Mouse (Mus musculus): ENCODE measurements around the gene Fam189a1. TPM values are rescaled to one million over a fixed set of nuclear protein-coding genes. Genes with fewer than 3 reads are reported as not detected.

Gene Fam189a1
- total RNA-seq (2022): 10 to 100 TPM; 48.6 to 70.5 (median 61.7) TPM

DNA sequence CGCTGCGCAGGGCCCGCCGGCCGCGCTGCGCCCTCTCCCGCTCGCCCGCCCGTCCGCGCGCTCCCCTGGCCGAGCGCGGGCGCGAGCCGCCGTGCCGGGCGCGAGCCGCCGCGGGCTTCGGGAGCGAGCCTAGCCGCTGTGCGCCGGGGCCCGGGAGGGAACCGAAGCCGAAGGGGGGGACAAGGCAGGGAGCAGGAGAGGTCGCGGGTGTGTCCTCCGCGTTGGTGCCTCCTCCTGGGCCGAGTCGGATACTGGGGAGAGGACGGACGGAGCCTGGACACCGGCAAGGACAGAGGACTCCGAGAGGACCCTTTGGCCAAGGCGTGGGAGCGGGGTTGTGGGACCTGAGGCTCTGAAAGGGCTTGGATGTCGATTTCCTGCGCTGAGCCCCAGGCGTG is at the start of gene Fam189a1:
Gene Fam189a1 (minus strand): TSS at position 57 of the 398 bp plus-strand sequence.
- DNase-seq (ENCODE audit: low spot score in 2 of 2): no peak

GRCm38 (mm10) chr7:65206021-65206420 is 49.7 kb upstream of the Fam189a1 start:
- DNase-seq (ENCODE audit: low spot score in 2 of 2): no peak

GRCm38 (mm10) chr7:65202719-65203118 is 46.3 kb upstream of the Fam189a1 start:
- DNase-seq (ENCODE audit: low spot score in 2 of 2): no peak

DNA sequence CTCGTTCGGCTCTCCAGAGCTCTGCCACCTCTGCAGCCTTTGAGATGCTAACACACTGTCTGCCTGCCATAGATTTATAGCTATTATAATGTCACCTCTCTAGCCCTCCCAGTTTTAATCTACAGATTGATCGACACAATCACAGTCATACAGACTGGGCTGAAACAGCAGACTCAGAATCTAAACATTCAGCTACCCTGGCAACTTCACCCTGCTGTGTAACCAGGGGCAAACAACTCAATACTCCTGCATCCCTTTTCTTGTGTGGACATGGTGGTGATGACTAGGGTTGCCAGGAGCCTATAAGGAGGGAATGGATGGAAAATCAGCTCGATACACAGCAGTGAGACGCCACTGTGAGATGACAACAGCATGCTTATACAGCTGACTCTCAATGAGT is 24.3 kb upstream of the Fam189a1 start:
- no peak for DNase-seq (ENCODE audit: low spot score in 2 of 2)

- no peak for DNase-seq (ENCODE audit: low spot score in 2 of 2)
These were observed 14.4 kb upstream of the Fam189a1 start for GRCm38 (mm10) chr7:65170762-65171161.

DNA sequence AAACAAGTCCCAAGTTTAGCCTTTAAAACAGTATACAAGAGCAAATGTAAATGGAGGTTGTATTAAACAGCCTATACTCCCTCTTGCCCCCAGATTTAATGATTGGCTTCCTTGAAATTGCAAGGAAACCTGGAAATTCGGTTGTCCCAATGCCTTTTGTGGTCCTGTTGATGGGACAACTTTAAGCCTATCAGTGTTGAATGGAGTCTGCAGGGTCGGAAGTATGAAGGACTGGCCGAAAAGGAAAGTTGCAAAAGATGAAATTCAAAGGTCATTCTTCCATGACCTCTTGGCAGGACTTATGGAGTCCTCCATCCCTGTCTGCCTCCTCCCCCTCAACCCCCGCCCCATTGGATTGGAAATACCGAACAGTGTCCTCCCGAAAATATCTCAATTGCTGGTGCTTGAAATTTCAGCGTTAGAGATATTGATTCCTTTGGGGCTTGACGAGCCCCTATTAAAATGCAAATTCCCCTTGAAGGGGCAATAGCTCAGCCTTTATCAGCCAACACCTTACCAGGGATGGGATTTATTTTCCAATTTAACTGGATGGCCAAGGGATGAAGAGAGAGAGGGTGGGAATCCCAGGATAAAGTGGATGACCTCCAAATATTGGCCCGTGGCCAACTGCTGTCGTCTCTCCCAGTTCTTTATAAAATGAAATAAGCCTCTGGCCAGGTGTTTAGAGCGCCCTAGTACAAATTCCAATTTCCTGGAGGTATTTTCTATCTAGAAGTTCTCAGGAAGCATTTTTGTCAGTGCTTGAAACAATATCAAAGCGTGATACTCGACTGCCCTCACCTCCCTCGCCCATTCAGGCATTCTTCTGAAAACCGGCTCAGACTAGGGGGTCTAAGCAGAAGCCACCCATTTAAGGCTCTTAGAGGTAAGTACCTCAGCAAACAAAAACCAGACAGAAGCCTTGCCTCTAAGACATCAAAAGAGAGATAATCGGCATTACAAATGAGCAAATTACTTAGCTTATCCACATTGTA is 958 bp upstream of the Fam189a1 start:
- no peak for DNase-seq (ENCODE audit: low spot score in 2 of 2)

GRCm38 (mm10) chr7:65155628-65156513 is 499 bp downstream of the Fam189a1 start:
- peak in 1 of 2 experiments; percentile 44 for DNase-seq (ENCODE audit: low spot score in 2 of 2)

DNA sequence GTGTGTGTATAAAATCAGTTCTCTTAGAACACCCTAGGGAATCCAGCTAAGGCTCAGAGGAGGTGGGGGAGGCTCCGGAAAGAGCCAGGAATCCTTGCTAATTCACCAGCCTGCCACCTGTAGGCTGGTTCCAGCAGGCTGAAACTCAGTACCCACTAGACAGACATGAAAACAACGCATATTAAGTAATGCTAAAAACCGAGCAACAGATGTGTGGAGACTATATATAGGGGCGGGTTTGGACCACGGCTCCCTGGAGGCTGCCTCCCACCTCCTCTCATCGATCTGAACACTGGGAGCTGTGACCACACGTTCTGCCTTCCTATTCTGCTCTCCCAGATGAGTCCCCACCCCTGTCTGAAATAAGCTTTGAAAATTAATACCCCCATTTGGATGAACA is 1.8 kb downstream of the Fam189a1 start:
- DNase-seq (ENCODE audit: low spot score in 2 of 2): peak; percentile 48

DNA sequence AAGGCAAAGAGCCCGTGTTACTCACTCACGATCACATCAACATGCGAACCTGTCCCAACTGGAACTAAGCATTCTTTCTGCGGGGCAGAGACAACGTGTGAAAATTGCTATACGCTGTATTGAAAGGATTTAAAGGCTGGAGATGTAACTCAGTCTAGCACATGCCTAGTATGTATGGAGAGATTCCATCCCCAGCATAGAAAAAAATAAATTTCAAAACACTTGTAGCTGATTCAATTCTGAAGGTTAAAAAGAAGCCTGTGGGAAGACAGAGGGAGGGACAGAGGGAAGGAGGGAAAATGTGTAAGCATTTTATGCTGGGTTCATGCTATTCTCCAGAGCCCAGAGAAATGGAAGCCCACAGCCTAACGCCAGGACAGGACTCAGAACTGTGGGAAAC is 2.5 kb downstream of the Fam189a1 start:
- no peak for DNase-seq (ENCODE audit: low spot score in 2 of 2)

GRCm38 (mm10) chr7:65151526-65151925 is 4.8 kb downstream of the Fam189a1 start:
- no peak for DNase-seq (ENCODE audit: low spot score in 2 of 2)

GRCm38 (mm10) chr7:65149040-65149439 is 7.3 kb downstream of the Fam189a1 start:
- no peak for DNase-seq (ENCODE audit: low spot score in 2 of 2)

DNA sequence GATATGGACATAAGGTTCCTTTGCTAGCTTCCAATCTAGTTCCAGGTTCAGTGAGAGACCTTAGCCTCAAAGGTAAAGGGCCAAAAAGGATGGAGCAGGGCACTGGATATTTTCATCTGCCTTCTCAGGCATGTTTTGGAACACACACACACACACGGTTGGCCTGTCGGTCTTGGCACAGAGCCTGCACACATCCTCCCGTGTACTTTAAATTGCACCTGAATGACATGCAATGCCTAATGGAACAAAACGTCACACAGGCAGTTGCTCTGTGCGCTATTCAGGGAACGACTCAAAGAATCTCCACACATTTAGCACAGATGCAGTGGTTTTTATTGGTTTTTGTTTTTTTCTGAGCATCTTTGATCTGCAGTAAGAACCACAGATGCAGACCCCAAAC is 11.5 kb downstream of the Fam189a1 start:
- no peak for DNase-seq (ENCODE audit: low spot score in 2 of 2)

- no peak for DNase-seq (ENCODE audit: low spot score in 2 of 2)
These were observed 14.3 kb downstream of the Fam189a1 start for GRCm38 (mm10) chr7:65141907-65142698.

DNA sequence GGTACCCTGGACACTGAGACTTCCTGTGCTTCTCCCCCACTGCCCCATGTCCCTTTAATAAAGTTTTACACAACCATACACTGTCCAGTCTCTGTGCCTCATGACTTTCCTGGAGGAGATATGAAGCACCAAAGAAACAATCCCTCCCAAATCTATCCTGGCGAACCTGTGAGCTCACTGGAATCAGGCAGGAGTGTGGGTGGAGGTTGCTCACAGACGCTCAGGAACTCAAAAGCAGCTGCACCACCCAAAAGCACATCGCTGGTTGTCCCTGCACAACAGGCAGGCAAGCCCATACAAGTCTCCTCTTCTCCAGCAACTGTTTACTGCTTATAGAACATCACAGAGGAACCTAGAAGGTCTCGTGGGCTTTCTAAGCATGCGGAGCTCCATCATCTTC is 15.5 kb downstream of the Fam189a1 start:
- DNase-seq (ENCODE audit: low spot score in 2 of 2): no peak

DNA sequence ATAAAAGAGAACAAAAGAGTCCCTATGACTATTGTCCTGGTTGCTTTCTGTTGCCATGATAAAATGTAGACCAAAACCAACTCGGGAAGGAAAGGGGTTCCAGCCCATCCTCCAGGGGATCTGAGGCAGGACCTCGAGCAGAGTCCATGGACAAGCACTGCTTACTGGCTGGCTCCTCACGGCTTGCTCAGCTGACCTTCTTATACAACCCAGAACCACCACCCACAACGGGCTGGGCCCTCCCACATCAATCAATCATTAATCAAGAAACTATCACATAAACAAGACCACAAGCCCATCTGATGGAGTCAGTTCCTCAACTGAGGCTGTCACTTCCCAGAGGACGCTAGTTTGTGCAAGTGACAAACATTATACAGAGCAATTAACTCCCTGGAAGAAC is 16.3 kb downstream of the Fam189a1 start:
- no peak for DNase-seq (ENCODE audit: low spot score in 2 of 2)

GRCm38 (mm10) chr7:65123766-65124165 is 32.6 kb downstream of the Fam189a1 start:
- DNase-seq (ENCODE audit: low spot score in 2 of 2): no peak

GRCm38 (mm10) chr7:65116903-65117302 is 39.5 kb downstream of the Fam189a1 start:
- peak in 1 of 2 experiments; percentile 34 for DNase-seq (ENCODE audit: low spot score in 2 of 2)

- no peak for DNase-seq (ENCODE audit: low spot score in 2 of 2)
These were observed 41.0 kb downstream of the Fam189a1 start for GRCm38 (mm10) chr7:65115366-65115765.

DNA sequence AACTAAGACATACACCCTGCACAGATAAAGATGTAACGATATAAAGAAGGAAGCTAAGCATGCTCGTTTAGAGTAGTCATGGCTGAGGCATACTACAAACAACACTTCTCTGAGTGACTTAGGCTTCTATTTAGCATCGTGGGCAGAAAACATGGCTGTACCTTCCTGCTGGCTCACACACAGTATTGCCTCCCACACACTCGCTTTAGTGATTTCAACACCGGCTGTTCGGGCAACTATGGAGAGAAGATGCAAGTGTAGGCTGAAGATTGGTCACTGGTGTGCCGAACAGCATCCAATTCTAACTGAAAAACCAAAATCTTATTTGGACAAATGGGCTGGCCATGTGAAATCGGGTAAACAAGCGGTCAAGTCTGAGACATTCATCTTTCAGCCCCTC is 44.7 kb downstream of the Fam189a1 start:
- DNase-seq (ENCODE audit: low spot score in 2 of 2): peak; percentile 79 to 83

DNA sequence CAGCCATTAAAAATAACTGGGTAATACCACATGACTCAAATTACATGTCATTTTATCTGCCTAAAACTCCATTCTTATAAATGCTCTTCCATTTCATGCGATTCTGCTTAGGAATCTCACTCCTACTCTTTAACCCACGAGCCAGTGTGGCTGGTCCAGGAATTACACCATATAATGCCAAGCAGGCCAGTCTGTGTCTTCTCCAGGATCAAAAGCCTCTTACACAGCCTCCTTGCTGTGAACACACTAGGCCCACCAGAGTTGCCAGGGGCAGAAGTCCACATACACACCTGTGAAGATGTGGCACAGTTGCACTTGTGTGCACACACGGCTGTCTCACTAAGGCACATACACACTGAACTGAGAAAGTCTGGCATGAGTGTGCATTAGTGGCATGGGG is 50.8 kb downstream of the Fam189a1 start:
- no peak for DNase-seq (ENCODE audit: low spot score in 2 of 2)

DNA sequence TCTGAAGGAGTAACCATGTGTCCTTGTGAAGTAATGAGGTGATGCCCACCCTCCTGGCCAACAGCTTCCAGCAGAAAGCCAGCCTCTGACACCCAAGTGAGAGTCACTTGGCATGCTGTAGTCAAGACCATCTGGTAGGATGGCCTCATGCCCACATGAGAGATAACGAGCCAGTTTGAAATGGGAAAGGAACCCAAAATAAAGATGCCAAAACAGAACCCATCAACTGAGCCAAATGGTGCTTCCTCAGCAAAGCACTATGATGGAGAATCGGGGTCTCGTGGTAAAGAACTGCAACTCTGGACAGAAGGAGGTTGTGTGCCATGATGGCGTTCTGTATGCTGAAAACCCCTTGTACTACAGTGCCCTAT is 51.3 kb downstream of the Fam189a1 start:
- peak; percentile 67 to 76 for DNase-seq (ENCODE audit: low spot score in 2 of 2)
